Mouse (Mus musculus): ENCODE results near the gene Emp2. TPM values are rescaled to one million over a fixed set of nuclear protein-coding genes. Genes with fewer than 3 reads are reported as not detected.
A peak's percentile ranks its signal among the peaks of the same experiment; 100 is the strongest.

Gene Emp2
- polyA plus RNA-seq, 1 experiment from 2014 or later = 24.5 TPM

- ATAC-seq = no peak
- H3K4me2 ChIP-seq (ENCODE audit: low read length) = no peak overlapping the region
- H3K36me3 ChIP-seq (ENCODE audit: control insufficient read depth, insufficient read depth, low read length) = no peaks in the 10 kb centered on the region
- H3K4me3 ChIP-seq (ENCODE audit: low read length) = no peak overlapping the region
- no peak overlapping the region for H3K27ac ChIP-seq (ENCODE audit: low read depth, low read length)
- H3K4me1 ChIP-seq (ENCODE audit: control insufficient read depth, insufficient read depth, low read depth, low read length) = no peaks in the 10 kb centered on the region
- H3K27me3 ChIP-seq (replicated peaks; ENCODE audit: control insufficient read depth, insufficient read depth, low read length) = no peaks in the 10 kb centered on the region
- H3K9me3 ChIP-seq (ENCODE audit: control insufficient read depth, low read length) = no peaks in the 10 kb centered on the region
- H3K9ac ChIP-seq (ENCODE audit: low read depth, low read length) = no peak overlapping the region
- WGBS = 68% methylated on average over 3 of the region's 3 CpGs
Measured at GRCm38 (mm10) chr16:10306101-10306500, 7.7 kb downstream of the Emp2 start.

DNA sequence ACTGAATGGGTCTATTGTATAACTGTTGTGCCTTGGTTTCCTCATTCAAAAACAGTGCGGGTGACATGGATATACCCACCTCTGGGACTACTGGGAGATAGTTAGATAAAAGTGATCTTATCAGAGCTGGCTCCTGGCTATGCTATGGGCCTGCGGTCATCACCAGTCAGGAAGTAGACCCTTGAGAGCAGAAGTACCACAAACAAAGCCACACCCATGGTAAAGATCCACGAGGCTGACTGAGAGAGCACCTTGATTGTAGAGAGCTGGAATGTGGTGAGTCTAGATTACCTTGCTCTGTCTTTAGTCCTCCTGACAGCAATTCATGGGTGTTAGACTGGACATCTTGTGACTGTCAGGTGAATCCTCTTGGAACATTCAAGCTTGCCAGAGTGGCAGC, 12.4 kb downstream of the Emp2 start:
- Histone ChIP-seq H3K4me2 (ENCODE audit: low read length) (no peak overlapping the region), H3K4me3 (ENCODE audit: low read length) (no peak overlapping the region), H3K27me3 (replicated peaks; ENCODE audit: control insufficient read depth, insufficient read depth, low read length) (no peaks in the 10 kb centered on the region), H3K4me1 (ENCODE audit: control insufficient read depth, insufficient read depth, low read depth, low read length) (no peaks in the 10 kb centered on the region), H3K9ac (ENCODE audit: low read depth, low read length) (no peak overlapping the region), H3K36me3 (ENCODE audit: control insufficient read depth, insufficient read depth, low read length) (no peaks in the 10 kb centered on the region), H3K27ac (ENCODE audit: low read depth, low read length) (no peak overlapping the region), H3K9me3 (ENCODE audit: control insufficient read depth, low read length) (peaks cover 3% of the 10 kb centered on the region; the same call in 1 of the 2 replicates)
- 83% methylated on average over 3 of the region's 3 CpGs for WGBS
- no peak for ATAC-seq

DNA sequence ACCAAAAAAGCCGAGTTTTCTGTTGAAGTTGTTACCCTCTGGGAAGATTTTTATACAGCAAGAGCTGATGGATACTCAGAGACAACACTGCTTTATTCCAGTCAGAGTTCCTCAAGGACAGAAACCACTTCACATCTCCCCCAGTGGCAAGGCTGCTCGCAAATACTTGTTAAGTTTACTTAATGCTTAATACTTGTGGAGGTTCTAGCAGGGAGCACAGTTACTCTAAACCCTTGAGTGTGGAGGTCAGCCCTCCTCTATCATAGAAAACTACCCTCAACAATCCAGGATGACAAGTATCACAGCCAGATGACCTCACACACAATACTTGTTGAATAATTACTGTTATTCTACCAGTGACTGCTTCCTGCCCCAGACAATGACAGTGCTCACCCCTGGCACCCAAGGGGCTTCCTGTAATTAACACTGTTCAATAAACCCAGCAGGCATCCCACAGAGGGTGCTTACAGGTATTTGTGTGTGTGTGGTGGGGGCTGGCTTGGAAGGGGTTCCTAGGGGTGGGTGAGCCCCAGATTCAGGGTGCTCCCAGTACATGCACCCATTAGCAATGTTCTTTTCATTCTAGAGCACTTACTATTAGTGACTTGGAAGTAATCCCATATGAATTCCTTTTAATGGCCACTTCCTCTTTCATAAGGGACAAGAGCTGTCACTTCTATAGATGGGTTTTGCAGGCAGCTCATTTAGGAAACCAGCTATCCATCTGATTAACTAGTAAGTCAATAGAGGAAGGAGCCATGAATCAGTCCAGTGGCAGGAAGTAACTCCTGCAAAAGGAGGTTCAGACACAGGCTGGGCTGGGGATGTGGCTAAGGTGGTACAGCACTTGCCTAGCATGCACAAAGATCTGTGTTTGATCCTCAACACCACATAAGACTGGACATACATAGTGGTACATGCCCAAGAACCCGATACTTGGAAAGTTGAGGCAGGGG, 13.3 kb downstream of the Emp2 start:
- no peak for ATAC-seq
- no peak overlapping the region for H3K4me2 ChIP-seq (ENCODE audit: low read length)
- H3K36me3 ChIP-seq (ENCODE audit: control insufficient read depth, insufficient read depth, low read length) = no peaks in the 10 kb centered on the region
- WGBS = 77% methylated on average over 3 of the region's 3 CpGs
- H3K4me1 ChIP-seq (ENCODE audit: control insufficient read depth, insufficient read depth, low read depth, low read length) = no peaks in the 10 kb centered on the region
- H3K4me3 ChIP-seq (ENCODE audit: low read length) = no peak overlapping the region
- H3K9me3 ChIP-seq (ENCODE audit: control insufficient read depth, low read length) = peaks cover 3% of the 10 kb centered on the region; the same call in 1 of the 2 replicates
- no peaks in the 10 kb centered on the region for H3K27me3 ChIP-seq (replicated peaks; ENCODE audit: control insufficient read depth, insufficient read depth, low read length)
- H3K27ac ChIP-seq (ENCODE audit: low read depth, low read length) = no peak overlapping the region
- H3K9ac ChIP-seq (ENCODE audit: low read depth, low read length) = no peak overlapping the region

GRCm38 (mm10) chr16:10299637-10300036, 14.1 kb downstream of the Emp2 start:
- Histone ChIP-seq H3K4me2 (ENCODE audit: low read length) (no peak overlapping the region), H3K27ac (ENCODE audit: low read depth, low read length) (no peak overlapping the region), H3K27me3 (replicated peaks; ENCODE audit: control insufficient read depth, insufficient read depth, low read length) (no peaks in the 10 kb centered on the region), H3K4me1 (ENCODE audit: control insufficient read depth, insufficient read depth, low read depth, low read length) (no peaks in the 10 kb centered on the region), H3K4me3 (ENCODE audit: low read length) (no peak overlapping the region), H3K9ac (ENCODE audit: low read depth, low read length) (no peak overlapping the region), H3K36me3 (ENCODE audit: control insufficient read depth, insufficient read depth, low read length) (no peaks in the 10 kb centered on the region), H3K9me3 (ENCODE audit: control insufficient read depth, low read length) (peaks cover 3% of the 10 kb centered on the region; the same call in 1 of the 2 replicates)
- 31% methylated on average over 8 of the region's 8 CpGs for WGBS
- ATAC-seq = no peak

- Histone ChIP-seq H3K4me3 (ENCODE audit: low read length) (no peak overlapping the region), H3K27ac (ENCODE audit: low read depth, low read length) (no peak overlapping the region), H3K9me3 (ENCODE audit: control insufficient read depth, low read length) (peaks cover 3% of the 10 kb centered on the region; the same call in 1 of the 2 replicates), H3K36me3 (ENCODE audit: control insufficient read depth, insufficient read depth, low read length) (no peaks in the 10 kb centered on the region), H3K27me3 (replicated peaks; ENCODE audit: control insufficient read depth, insufficient read depth, low read length) (no peaks in the 10 kb centered on the region), H3K9ac (ENCODE audit: low read depth, low read length) (no peak overlapping the region), H3K4me1 (ENCODE audit: control insufficient read depth, insufficient read depth, low read depth, low read length) (no peaks in the 10 kb centered on the region), H3K4me2 (ENCODE audit: low read length) (no peak overlapping the region)
- peak; percentile 72 for ATAC-seq
- 77% methylated on average over 10 of the region's 10 CpGs for WGBS
Measured at GRCm38 (mm10) chr16:10297696-10298644, 15.8 kb downstream of the Emp2 start.

DNA sequence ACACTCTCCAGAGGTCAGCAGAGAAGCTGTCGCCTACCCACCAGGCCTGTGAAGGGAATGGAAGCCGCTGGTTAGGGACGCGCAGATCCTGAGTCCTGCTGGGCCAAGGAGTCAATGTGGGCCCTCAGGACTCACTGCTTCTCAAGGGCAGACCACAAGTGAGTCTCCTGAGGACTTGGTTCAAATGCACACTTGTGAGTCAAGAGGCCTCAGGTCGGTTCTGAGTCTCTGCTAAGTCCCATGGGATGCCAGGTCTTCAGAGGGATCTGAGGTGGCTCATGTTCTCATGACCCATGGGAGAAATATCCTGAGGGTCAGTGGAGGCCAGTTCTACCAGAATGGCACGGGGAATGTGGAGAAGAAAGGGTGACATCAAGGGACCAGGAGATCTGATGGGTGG, 25.7 kb downstream of the Emp2 start:
- 87% methylated on average over 6 of the region's 6 CpGs for WGBS
- ATAC-seq = no peak
- no peak overlapping the region for H3K9ac ChIP-seq (ENCODE audit: low read depth, low read length)
- no peak overlapping the region for H3K4me3 ChIP-seq (ENCODE audit: low read length)
- no peak overlapping the region for H3K27ac ChIP-seq (ENCODE audit: low read depth, low read length)
- no peaks in the 10 kb centered on the region for H3K9me3 ChIP-seq (ENCODE audit: control insufficient read depth, low read length)
- H3K27me3 ChIP-seq (replicated peaks; ENCODE audit: control insufficient read depth, insufficient read depth, low read length) = no peaks in the 10 kb centered on the region
- H3K36me3 ChIP-seq (ENCODE audit: control insufficient read depth, insufficient read depth, low read length) = no peaks in the 10 kb centered on the region
- no peaks in the 10 kb centered on the region for H3K4me1 ChIP-seq (ENCODE audit: control insufficient read depth, insufficient read depth, low read depth, low read length)
- no peak overlapping the region for H3K4me2 ChIP-seq (ENCODE audit: low read length)

- Histone ChIP-seq H3K4me2 (ENCODE audit: low read length) (no peak overlapping the region), H3K27ac (ENCODE audit: low read depth, low read length) (no peak overlapping the region), H3K36me3 (ENCODE audit: control insufficient read depth, insufficient read depth, low read length) (no peaks in the 10 kb centered on the region), H3K4me1 (ENCODE audit: control insufficient read depth, insufficient read depth, low read depth, low read length) (no peaks in the 10 kb centered on the region), H3K9ac (ENCODE audit: low read depth, low read length) (no peak overlapping the region), H3K4me3 (ENCODE audit: low read length) (no peak overlapping the region), H3K27me3 (replicated peaks; ENCODE audit: control insufficient read depth, insufficient read depth, low read length) (no peaks in the 10 kb centered on the region), H3K9me3 (ENCODE audit: control insufficient read depth, low read length) (no peaks in the 10 kb centered on the region)
- 85% methylated on average over 9 of the region's 9 CpGs for WGBS
- ATAC-seq = no peak
Measured at GRCm38 (mm10) chr16:10286513-10287268, 27.1 kb downstream of the Emp2 start.

DNA sequence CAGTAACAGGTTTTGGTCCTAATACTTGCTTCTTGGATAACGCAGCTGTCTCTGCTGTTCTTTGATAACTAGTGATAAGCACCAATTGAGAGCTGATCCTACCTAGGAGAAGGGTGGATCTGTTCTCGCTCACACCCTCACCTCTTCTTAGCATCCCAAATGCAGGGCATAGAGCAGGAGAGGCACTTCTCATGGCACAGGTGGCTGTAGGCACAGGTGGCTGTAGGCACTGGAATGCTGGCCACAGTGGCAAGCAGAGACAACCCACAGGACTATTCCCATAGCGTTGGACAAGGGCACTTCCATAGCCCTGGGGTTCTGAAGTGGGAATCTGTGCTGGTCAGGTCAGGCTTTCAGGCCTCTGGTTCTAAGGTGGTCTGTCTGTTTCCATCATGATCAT, 31.9 kb downstream of the Emp2 start:
- Histone ChIP-seq H3K4me3 (ENCODE audit: low read length) (no peak overlapping the region), H3K4me1 (ENCODE audit: control insufficient read depth, insufficient read depth, low read depth, low read length) (no peaks in the 10 kb centered on the region), H3K27ac (ENCODE audit: low read depth, low read length) (no peak overlapping the region), H3K27me3 (replicated peaks; ENCODE audit: control insufficient read depth, insufficient read depth, low read length) (no peaks in the 10 kb centered on the region), H3K4me2 (ENCODE audit: low read length) (no peak overlapping the region), H3K36me3 (ENCODE audit: control insufficient read depth, insufficient read depth, low read length) (no peaks in the 10 kb centered on the region), H3K9ac (ENCODE audit: low read depth, low read length) (no peak overlapping the region), H3K9me3 (ENCODE audit: control insufficient read depth, low read length) (no peaks in the 10 kb centered on the region)
- ATAC-seq = no peak
- WGBS = 88% methylated on average over 3 of the region's 3 CpGs
